25 mouse cellular contexts compared by ENCODE assay signal in genomic region chr8:61920389-61920788, GRCm38 (mm10). TPM values are rescaled to one million over a fixed set of nuclear protein-coding genes. Genes with fewer than 3 reads are reported as not detected.
DNase-seq lines count a peak whose midpoint lies in the region; ATAC-seq and TF ChIP-seq lines count a peak whose summit lies in the region.
"Had no signal": no experiment of that assay in that cellular context is flagged by ENCODE, and none has a peak within 500 bp of the region (broad histone marks: within the 10 kb centered on the region; RNA-seq: fewer than 3 reads in every experiment).

No protein-coding gene starts in this region.

- 76% methylated on average over 7 of the region's 7 CpGs for WGBS in heart, embryonic 11.5 days (ENCODE audit: insufficient replicate concordance)
- WGBS in heart, postnatal 0 days: 47% methylated on average over 7 of the region's 7 CpGs

- no peak overlapping the region for H3K9ac ChIP-seq in heart, embryonic 11.5 days (ENCODE audit: low read depth, low read length)
- H3K9ac ChIP-seq in heart, postnatal 0 days (replicated peaks; ENCODE audit: low read depth, low read length): no peak overlapping the region
- H3K9ac ChIP-seq in CH12.LX (ENCODE audit: insufficient read depth, low read depth): no peak overlapping the region
- H3K9ac ChIP-seq: embryonic facial prominence, embryonic 13.5 days; forebrain, embryonic 12.5 days; hindbrain, embryonic 13.5 days had no signal

- no peak for ATAC-seq in heart, embryonic 11.5 days (replicated peaks; ENCODE audit: insufficient number of reproducible peaks, low FRiP score, low TSS enrichment)
- no peak for ATAC-seq in heart, postnatal 0 days (ENCODE audit: insufficient read depth, low read depth)
- ATAC-seq in granulocyte monocyte progenitor cell, adult 5-6 weeks (replicated peaks; ENCODE audit: poor library complexity, severe bottlenecking): peak; percentile 97
- ATAC-seq: CD4-positive, CD25-positive, alpha-beta regulatory T cell, adult 4 months; Patski had no signal

- H3K27ac ChIP-seq in heart, embryonic 11.5 days (ENCODE audit: low read depth, low read length): peak overlapping the region; percentile 90; the same call in 1 of the 2 replicates
- H3K27ac ChIP-seq in heart, postnatal 0 days (ENCODE audit: low read depth): peak overlapping the region; percentile 95
- H3K27ac ChIP-seq in CH12.LX (ENCODE audit: insufficient read depth, low read depth): no peak overlapping the region
- H3K27ac ChIP-seq: embryonic facial prominence, embryonic 13.5 days; forebrain, embryonic 12.5 days; hindbrain, embryonic 13.5 days; left cerebral cortex, adult 2 months had no signal

- no peaks in the 10 kb centered on the region for H3K27me3 ChIP-seq in heart, embryonic 11.5 days (ENCODE audit: control insufficient read depth, insufficient read depth, low read length)
- no peaks in the 10 kb centered on the region for H3K27me3 ChIP-seq in heart, postnatal 0 days (ENCODE audit: control insufficient read depth, insufficient read depth, low read length)
- no peaks in the 10 kb centered on the region for H3K27me3 ChIP-seq in CH12.LX (replicated peaks)
- H3K27me3 ChIP-seq: embryonic facial prominence, embryonic 13.5 days; forebrain, embryonic 12.5 days; hindbrain, embryonic 13.5 days had no signal

- TF ChIP-seq POLR2A in CH12.LX (IDR thresholded peaks at IDR 0.05; ENCODE audit: low read depth, low read length): no peak

- no peaks in the 10 kb centered on the region for H3K36me3 ChIP-seq in heart, embryonic 11.5 days (ENCODE audit: control insufficient read depth, insufficient read depth, low read length)
- no peaks in the 10 kb centered on the region for H3K36me3 ChIP-seq in heart, postnatal 0 days (replicated peaks; ENCODE audit: control insufficient read depth, insufficient read depth, low read length)
- H3K36me3 ChIP-seq in CH12.LX (replicated peaks in 1 of 2; ENCODE audit: control insufficient read depth in 1 of 2, insufficient read depth in 1 of 2, low read length in 1 of 2): no peaks in the 10 kb centered on the region
- H3K36me3 ChIP-seq: embryonic facial prominence, embryonic 13.5 days; forebrain, embryonic 12.5 days; hindbrain, embryonic 13.5 days had no signal

- in situ Hi-C loops in CH12.LX (cut with MboI; ENCODE audit: low pct_ligation_motif_present, low pct_unique_long_range_greater_than_20kb, low sequenced_read_pairs): no loop called here

- TF ChIP-seq CTCF in heart, postnatal 0 days (IDR thresholded peaks at IDR 0.05; ENCODE audit: low read depth): no peak
- TF ChIP-seq CTCF in CH12.LX (conservative IDR thresholded peaks at IDR 0.05 in 1 of 2, IDR thresholded peaks at IDR 0.05 in 1 of 2; ENCODE audit: low read depth in 2 of 2, low read length in 2 of 2): no peak

- TF ChIP-seq RAD21 in CH12.LX (IDR thresholded peaks at IDR 0.05; ENCODE audit: low read depth, low read length): no peak

- no peak overlapping the region for H3K4me2 ChIP-seq in heart, embryonic 11.5 days
- H3K4me2 ChIP-seq in heart, postnatal 0 days (ENCODE audit: low read depth, low read length): peak overlapping the region; percentile 20; the same call in 1 of the 2 replicates
- H3K4me2 ChIP-seq in CH12.LX (ENCODE audit: insufficient read depth, low read depth, poor library complexity, severe bottlenecking): 0 out of 2 replicates have a peak overlapping the region, but pooled peaks have one; percentile 24
- H3K4me2 ChIP-seq: embryonic facial prominence, embryonic 13.5 days; forebrain, embryonic 12.5 days; hindbrain, embryonic 13.5 days had no signal

- TF ChIP-seq EP300 in heart, postnatal 0 days (IDR thresholded peaks at IDR 0.05; ENCODE audit: low read depth): no peak
- TF ChIP-seq EP300 in CH12.LX (IDR thresholded peaks at IDR 0.05; ENCODE audit: low read length): no peak

- H3K4me1 ChIP-seq in heart, embryonic 11.5 days (ENCODE audit: control insufficient read depth, insufficient read depth, low read length): peaks cover 16% of the 10 kb centered on the region
- H3K4me1 ChIP-seq in heart, postnatal 0 days (ENCODE audit: control insufficient read depth, insufficient read depth): peaks cover 36% of the 10 kb centered on the region
- 0 out of 4 replicates have a peak, but pooled peaks cover 0 to 2% of the 10 kb centered on the region in 2 experiments for H3K4me1 ChIP-seq in CH12.LX (ENCODE audit: control insufficient read depth in 1 of 2, insufficient read depth in 2 of 2)
- H3K4me1 ChIP-seq: embryonic facial prominence, embryonic 13.5 days; forebrain, embryonic 12.5 days; hindbrain, embryonic 13.5 days had no signal

- H3K4me3 ChIP-seq in heart, embryonic 11.5 days (ENCODE audit: low read depth, low read length): no peak overlapping the region
- H3K4me3 ChIP-seq in heart, postnatal 0 days (ENCODE audit: low read depth, low read length): no peak overlapping the region
- H3K4me3 ChIP-seq in CH12.LX (replicated peaks in 1 of 3; ENCODE audit: low read depth in 2 of 3, low read length in 2 of 3, poor library complexity in 1 of 3): no peak overlapping the region
- H3K4me3 ChIP-seq: embryonic facial prominence, embryonic 13.5 days; erythroblast, embryonic 14.5 days; forebrain, embryonic 12.5 days; hindbrain, embryonic 13.5 days; left cerebral cortex, adult 2 months had no signal

- H3K9me3 ChIP-seq in heart, embryonic 11.5 days (replicated peaks; ENCODE audit: control insufficient read depth, low read length): no peaks in the 10 kb centered on the region
- H3K9me3 ChIP-seq in heart, postnatal 0 days (replicated peaks; ENCODE audit: control insufficient read depth, low read length): no peaks in the 10 kb centered on the region
- no peaks in the 10 kb centered on the region for H3K9me3 ChIP-seq in CH12.LX (replicated peaks; ENCODE audit: low read length)
- H3K9me3 ChIP-seq: embryonic facial prominence, embryonic 13.5 days; forebrain, embryonic 12.5 days; hindbrain, embryonic 13.5 days had no signal

- dilution Hi-C loops in CH12.LX (cut with MboI; ENCODE audit: extremely low pct_ligation_motif_present, extremely low pct_unique_long_range_greater_than_20kb, low sequenced_read_pairs): no loop called here

- H3K79me2 ChIP-seq in CH12.LX (replicated peaks; ENCODE audit: control insufficient read depth, extremely low read depth, insufficient read depth, poor library complexity, severe bottlenecking): no peaks in the 10 kb centered on the region

- no peak for DNase-seq in heart, adult 18-20 months
- no peak for DNase-seq in heart, postnatal 0 days (ENCODE audit: low spot score)
- DNase-seq in heart, adult 8-10 months (ENCODE audit: low spot score): no peak
- no peak for DNase-seq in CH12.LX (ENCODE audit: extremely low read depth)
- no peak for DNase-seq in cerebellum, adult 8-10 months
- DNase-seq in cerebellum, adult 9-11 months: no peak
- DNase-seq: adrenal gland, adult 2 months; cerebellum, adult 11-12 months; cerebellum, postnatal 25 days; embryo, embryonic 11 days; gastrocnemius, postnatal 36 days; kidney, adult 8-10 months; kidney, postnatal 10 days; lung, postnatal 10 days; thymus, adult 2 months; thymus, postnatal 4 days had no signal

TF ChIP-seq in CH12.LX, 34 proteins besides CTCF, POLR2A, EP300 and RAD21:
- TF ChIP-seq USF2 (conservative IDR thresholded peaks at IDR 0.05; ENCODE audit: low read depth, low read length) (no peak), BHLHE40 (IDR thresholded peaks at IDR 0.05; ENCODE audit: low read depth, low read length) (peak; percentile 47)

RNA-seq across cellular contexts. Expression of gene Ddx60, which starts 7.5 kb away (rescaled TPM):
- 1.7 TPM in 2 replicates for polyA plus RNA-seq in heart, embryonic 11.5 days (2014; fragmentation: Nextera tagmentation; extraction: Ambion mirVana)
- 1 to 10 TPM; 1.0 to 1.6 TPM for total RNA-seq in heart, adult 18-20 months (2021)
- total RNA-seq in heart, postnatal 0 days (2014; rRNA removed; ENCODE audit: low replicate concordance): 1.5 and 2.6 TPM in 2 replicates
- 4.5 and 4.7 TPM in 2 replicates for polyA plus RNA-seq in heart, postnatal 0 days (2015; fragmentation: Nextera tagmentation; extraction: Ambion mirVana)
- 1 to 10 TPM in 3 of 4 experiments, under 1 TPM in 1; 0.80 to 2.6 (median 1.9) TPM for total RNA-seq in heart, adult 8-10 months (2022)
- total RNA-seq in CH12.LX (2012; rRNA removed) (0.08 and 0.21 TPM in 2 replicates), CH12.LX (2014; rRNA removed) (0.47 and 0.69 TPM in 2 replicates)
- polyA plus RNA-seq in CH12.LX (2012; ENCODE audit: insufficient read length, low read depth): 0.20 and 0.56 TPM in 2 replicates
- total RNA-seq in granulocyte monocyte progenitor cell, adult 5-6 weeks (2014; fragmentation: Nextera tagmentation): 0.82 and 3.1 TPM in 2 replicates
- total RNA-seq in granulocyte monocyte progenitor cell, adult 5-6 weeks (2017): 3.3 and 4.7 TPM in 2 replicates
- polyA plus RNA-seq: erythroblast, embryonic 14.5 days had no signal

RNA-seq across cellular contexts. Expression of gene Palld, which starts 17.9 kb away (rescaled TPM):
- 157 and 186 TPM in 2 replicates for polyA plus RNA-seq in heart, embryonic 11.5 days (2014; fragmentation: Nextera tagmentation; extraction: Ambion mirVana)
- total RNA-seq in heart, adult 18-20 months (2021): 100 to 1,000 TPM; 157 to 161 TPM
- total RNA-seq in heart, postnatal 0 days (2014; rRNA removed; ENCODE audit: low replicate concordance): 103 and 111 TPM in 2 replicates
- polyA plus RNA-seq in heart, postnatal 0 days (2015; fragmentation: Nextera tagmentation; extraction: Ambion mirVana): 121 and 127 TPM in 2 replicates
- total RNA-seq in heart, adult 8-10 months (2022): 100 to 1,000 TPM; 172 to 203 (median 189) TPM
- total RNA-seq in CH12.LX (2012; rRNA removed): 4.8 and 7.1 TPM in 2 replicates
- 0.59 and 0.87 TPM in 2 replicates for total RNA-seq in CH12.LX (2014; rRNA removed)
- polyA plus RNA-seq in CH12.LX (2012; ENCODE audit: insufficient read length, low read depth): 2.0 and 2.6 TPM in 2 replicates
- total RNA-seq in granulocyte monocyte progenitor cell, adult 5-6 weeks (2014; fragmentation: Nextera tagmentation): not detected in 2 replicates
- total RNA-seq in granulocyte monocyte progenitor cell, adult 5-6 weeks (2017): not detected in 2 replicates

Comparison
In these comparisons a context has a peak if more than half of its experiments do, and no peak if none do; other contexts are left out.
1. RNA of gene Palld, which starts 17.9 kb away (total RNA-seq): 172 to 203 TPM in heart, adult 8-10 months, 157 to 161 TPM in heart, adult 18-20 months and 103 to 111 TPM in heart, postnatal 0 days; 0.59 to 7.1 TPM in CH12.LX and not detected in granulocyte monocyte progenitor cell, adult 5-6 weeks; every median in the first group is over 10 times any median in the second.